Mouse (Mus musculus): ENCODE measurements around the gene Apoe. TPM values are rescaled to one million over a fixed set of nuclear protein-coding genes. Genes with fewer than 3 reads are reported as not detected.

The Apoe gene
- polyA plus RNA-seq, 1 experiment from 2014 or later = 4,229 TPM

Other genes with a start within 250 kb of the Apoe start
- gene Mark4, start 240.4 kb downstream of the Apoe start, polyA plus RNA-seq (2015; fragmentation: Nextera tagmentation; extraction: Ambion mirVana) = 0.99 and 1.3 TPM in 2 replicates
- gene Exoc3l2, start 235.9 kb downstream of the Apoe start, polyA plus RNA-seq (2015; fragmentation: Nextera tagmentation; extraction: Ambion mirVana) = 0.54 and 0.55 TPM in 2 replicates
- gene Bloc1s3, start 190.8 kb downstream of the Apoe start, polyA plus RNA-seq (2015; fragmentation: Nextera tagmentation; extraction: Ambion mirVana) = 0.65 and 0.72 TPM in 2 replicates
- 37.2 and 37.4 TPM in 2 replicates for gene Trappc6a, start 190.8 kb downstream of the Apoe start, polyA plus RNA-seq (2015; fragmentation: Nextera tagmentation; extraction: Ambion mirVana)
- gene Nkpd1, start 181.3 kb downstream of the Apoe start, polyA plus RNA-seq (2015; fragmentation: Nextera tagmentation; extraction: Ambion mirVana) = not detected in 2 replicates
- gene Ppp1r37, start 136.1 kb downstream of the Apoe start, polyA plus RNA-seq (2015; fragmentation: Nextera tagmentation; extraction: Ambion mirVana) = 9.5 and 11.3 TPM in 2 replicates
- gene Zfp296, start 121.9 kb downstream of the Apoe start, polyA plus RNA-seq (2015; fragmentation: Nextera tagmentation; extraction: Ambion mirVana) = 0.48 and 0.59 TPM in 2 replicates
- gene Gemin7, start 121.6 kb downstream of the Apoe start, polyA plus RNA-seq (2015; fragmentation: Nextera tagmentation; extraction: Ambion mirVana) = 71.1 and 74.2 TPM in 2 replicates
- 9.4 and 11.4 TPM in 2 replicates for gene Clasrp, start 94.7 kb downstream of the Apoe start, polyA plus RNA-seq (2015; fragmentation: Nextera tagmentation; extraction: Ambion mirVana)
- 1.5 and 1.7 TPM in 2 replicates for gene Relb, start 69.8 kb downstream of the Apoe start, polyA plus RNA-seq (2015; fragmentation: Nextera tagmentation; extraction: Ambion mirVana)
- gene Clptm1, start 34.2 kb downstream of the Apoe start, polyA plus RNA-seq (2015; fragmentation: Nextera tagmentation; extraction: Ambion mirVana) = 36.2 and 42.7 TPM in 2 replicates
- gene Apoc2, start 21.2 kb downstream of the Apoe start, polyA plus RNA-seq (2015; fragmentation: Nextera tagmentation; extraction: Ambion mirVana) = 1,344 and 1,420 TPM in 2 replicates
- gene Gm44805, start 17.8 kb downstream of the Apoe start, polyA plus RNA-seq (2015; fragmentation: Nextera tagmentation; extraction: Ambion mirVana) = 20.6 and 35.3 TPM in 2 replicates
- 405 and 488 TPM in 2 replicates for gene Apoc4, start 17.7 kb downstream of the Apoe start, polyA plus RNA-seq (2015; fragmentation: Nextera tagmentation; extraction: Ambion mirVana)
- gene Apoc1, start 6.5 kb downstream of the Apoe start, polyA plus RNA-seq (2015; fragmentation: Nextera tagmentation; extraction: Ambion mirVana) = 919 and 984 TPM in 2 replicates
- gene Tomm40, start 16.2 kb upstream of the Apoe start, polyA plus RNA-seq (2015; fragmentation: Nextera tagmentation; extraction: Ambion mirVana) = 47.3 and 51.8 TPM in 2 replicates
- gene Nectin2, start 51.3 kb upstream of the Apoe start, polyA plus RNA-seq (2015; fragmentation: Nextera tagmentation; extraction: Ambion mirVana) = 12.9 and 15.8 TPM in 2 replicates
- gene Bcam, start 71.8 kb upstream of the Apoe start, polyA plus RNA-seq (2015; fragmentation: Nextera tagmentation; extraction: Ambion mirVana) = 7.4 and 9.7 TPM in 2 replicates
- gene Cblc, start 97.6 kb upstream of the Apoe start, polyA plus RNA-seq (2015; fragmentation: Nextera tagmentation; extraction: Ambion mirVana) = 4.7 and 5.4 TPM in 2 replicates
- gene Bcl3, start 123.6 kb upstream of the Apoe start, polyA plus RNA-seq (2015; fragmentation: Nextera tagmentation; extraction: Ambion mirVana) = 4.1 and 4.4 TPM in 2 replicates
- 0.08 TPM in 1 of 2 replicates, not detected in the other for gene Gm19345, start 152.8 kb upstream of the Apoe start, polyA plus RNA-seq (2015; fragmentation: Nextera tagmentation; extraction: Ambion mirVana)
- gene Ceacam16, start 162.1 kb upstream of the Apoe start, polyA plus RNA-seq (2015; fragmentation: Nextera tagmentation; extraction: Ambion mirVana) = not detected in 2 replicates
- not detected in 2 replicates for gene Ceacam19, start 188.8 kb upstream of the Apoe start, polyA plus RNA-seq (2015; fragmentation: Nextera tagmentation; extraction: Ambion mirVana)
- gene Pvr, start 222.0 kb upstream of the Apoe start, polyA plus RNA-seq (2015; fragmentation: Nextera tagmentation; extraction: Ambion mirVana) = 3.4 and 3.6 TPM in 2 replicates

All from liver, embryonic 16.5 days (tissue).